Mouse (Mus musculus): Measurements from ENCODE around the gene Pwwp2b. TPM values are rescaled to one million over a fixed set of nuclear protein-coding genes. Genes with fewer than 3 reads are reported as not detected.

Gene Pwwp2b
- 10.5 and 11.1 TPM in 2 replicates for polyA plus RNA-seq (2016; fragmentation: Nextera tagmentation; extraction: Ambion mirVana)

GRCm38 (mm10) chr7:139247881-139248614 is at the start of gene Pwwp2b:
Gene Pwwp2b, plus strand, starts transcription at chr7:139248482.
- Histone ChIP-seq H3K4me1 (peaks cover 84% of the 10 kb centered on the region), H3K36me3 (no peaks in the 10 kb centered on the region), H3K27me3 (ENCODE audit: insufficient read depth, poor library complexity, severe bottlenecking) (no peaks in the 10 kb centered on the region), H3K27ac (peak within 1 kb of the TSS; percentile 98), H3K9me3 (no peaks in the 10 kb centered on the region), H3K4me3 (peak within 1 kb of the TSS; percentile 83)
- under 1% methylated on average over 71 of the region's 72 CpGs for WGBS
- peak; percentile 85 for DNase-seq (ENCODE audit: low spot score)

GRCm38 (mm10) chr7:139200108-139200507 is 48.2 kb upstream of the Pwwp2b start:
- Histone ChIP-seq H3K27me3 (ENCODE audit: insufficient read depth, poor library complexity, severe bottlenecking) (peaks cover 8% of the 10 kb centered on the region; the same call in 1 of the 2 replicates), H3K36me3 (no peaks in the 10 kb centered on the region), H3K9me3 (no peaks in the 10 kb centered on the region), H3K4me1 (no peaks in the 10 kb centered on the region), H3K27ac (no peak overlapping the region), H3K4me3 (no peak overlapping the region)
- WGBS: 30% methylated on average over 7 of the region's 7 CpGs
- DNase-seq (ENCODE audit: low spot score): peak; percentile 80

- H3K36me3 ChIP-seq: no peaks in the 10 kb centered on the region
- no peak overlapping the region for H3K27ac ChIP-seq
- H3K27me3 ChIP-seq (ENCODE audit: insufficient read depth, poor library complexity, severe bottlenecking): peaks cover 8% of the 10 kb centered on the region; the same call in 1 of the 2 replicates
- H3K4me3 ChIP-seq: no peak overlapping the region
- 58% methylated on average over 6 of the region's 6 CpGs for WGBS
- H3K4me1 ChIP-seq: no peaks in the 10 kb centered on the region
- H3K9me3 ChIP-seq: no peaks in the 10 kb centered on the region
- DNase-seq (ENCODE audit: low spot score): peak; percentile 55
Measured at GRCm38 (mm10) chr7:139201209-139201608, 47.1 kb upstream of the Pwwp2b start.

- Histone ChIP-seq H3K36me3 (no peaks in the 10 kb centered on the region), H3K27me3 (ENCODE audit: insufficient read depth, poor library complexity, severe bottlenecking) (peaks cover 4% of the 10 kb centered on the region; the same call in 1 of the 2 replicates), H3K9me3 (no peaks in the 10 kb centered on the region), H3K27ac (no peak overlapping the region), H3K4me1 (peaks cover 12% of the 10 kb centered on the region), H3K4me3 (no peak overlapping the region)
- DNase-seq (ENCODE audit: low spot score): peak; percentile 83
- 25% methylated on average over 7 of the region's 7 CpGs for WGBS
Measured at GRCm38 (mm10) chr7:139208023-139208772, 40.1 kb upstream of the Pwwp2b start.

GRCm38 (mm10) chr7:139208773-139209095 is 39.5 kb upstream of the Pwwp2b start:
- Histone ChIP-seq H3K36me3 (no peaks in the 10 kb centered on the region), H3K4me1 (peaks cover 16% of the 10 kb centered on the region), H3K27me3 (ENCODE audit: insufficient read depth, poor library complexity, severe bottlenecking) (peaks cover 4% of the 10 kb centered on the region; the same call in 1 of the 2 replicates), H3K27ac (no peak overlapping the region), H3K4me3 (no peak overlapping the region), H3K9me3 (no peaks in the 10 kb centered on the region)
- peak; percentile 58 for DNase-seq (ENCODE audit: low spot score)
- 82% methylated on average over 4 of the region's 4 CpGs for WGBS

GRCm38 (mm10) chr7:139211761-139212160 is 36.5 kb upstream of the Pwwp2b start:
- H3K9me3 ChIP-seq: no peaks in the 10 kb centered on the region
- no peak overlapping the region for H3K4me3 ChIP-seq
- peak; percentile 43 for DNase-seq (ENCODE audit: low spot score)
- 81% methylated on average over 6 of the region's 6 CpGs for WGBS
- H3K4me1 ChIP-seq: peaks cover 21% of the 10 kb centered on the region
- no peaks in the 10 kb centered on the region for H3K36me3 ChIP-seq
- H3K27me3 ChIP-seq (ENCODE audit: insufficient read depth, poor library complexity, severe bottlenecking): peaks cover 4% of the 10 kb centered on the region; the same call in 1 of the 2 replicates
- H3K27ac ChIP-seq: no peak overlapping the region

GRCm38 (mm10) chr7:139212754-139213745 is 35.2 kb upstream of the Pwwp2b start, which contains the start of the genes Lrrc27 and Stk32c:
Gene Lrrc27, plus strand, starts transcription at chr7:139212988.
Gene Stk32c, minus strand, starts transcription at chr7:139213307.
- peak within 1 kb of the TSS; percentile 70 for H3K4me3 ChIP-seq
- H3K9me3 ChIP-seq: no peaks in the 10 kb centered on the region
- 3% methylated on average over 53 of the region's 53 CpGs for WGBS
- H3K27me3 ChIP-seq (ENCODE audit: insufficient read depth, poor library complexity, severe bottlenecking): no peaks in the 10 kb centered on the region
- peak within 1 kb of the TSS; percentile 97 for H3K27ac ChIP-seq
- peak; percentile 100 for DNase-seq (ENCODE audit: low spot score)
- H3K36me3 ChIP-seq: no peaks in the 10 kb centered on the region
- H3K4me1 ChIP-seq: peaks cover 22% of the 10 kb centered on the region

GRCm38 (mm10) chr7:139213751-139214150 is 34.5 kb upstream of the Pwwp2b start:
- 63% methylated on average over 3 of the region's 3 CpGs for WGBS

GRCm38 (mm10) chr7:139214160-139214559 is 34.1 kb upstream of the Pwwp2b start:
- no peaks in the 10 kb centered on the region for H3K36me3 ChIP-seq
- H3K4me1 ChIP-seq: peaks cover 25% of the 10 kb centered on the region
- no peak overlapping the region for H3K27ac ChIP-seq
- WGBS: 73% methylated on average over 3 of the region's 3 CpGs
- H3K4me3 ChIP-seq: no peak overlapping the region
- H3K27me3 ChIP-seq (ENCODE audit: insufficient read depth, poor library complexity, severe bottlenecking): no peaks in the 10 kb centered on the region
- no peaks in the 10 kb centered on the region for H3K9me3 ChIP-seq
- DNase-seq (ENCODE audit: low spot score): peak; percentile 53

More at GRCm38 (mm10) chr7:139213751-139214150, 34.5 kb upstream of the Pwwp2b start:
- H3K27me3 ChIP-seq (ENCODE audit: insufficient read depth, poor library complexity, severe bottlenecking): no peaks in the 10 kb centered on the region
- no peak for DNase-seq (ENCODE audit: low spot score)
- peak overlapping the region; percentile 97 for H3K27ac ChIP-seq
- no peaks in the 10 kb centered on the region for H3K36me3 ChIP-seq
- peak overlapping the region; percentile 70 for H3K4me3 ChIP-seq
- H3K4me1 ChIP-seq: peaks cover 20% of the 10 kb centered on the region
- no peaks in the 10 kb centered on the region for H3K9me3 ChIP-seq

- Histone ChIP-seq H3K9me3 (no peaks in the 10 kb centered on the region), H3K27ac (no peak overlapping the region), H3K4me3 (no peak overlapping the region), H3K27me3 (ENCODE audit: insufficient read depth, poor library complexity, severe bottlenecking) (no peaks in the 10 kb centered on the region), H3K4me1 (peaks cover 29% of the 10 kb centered on the region), H3K36me3 (no peaks in the 10 kb centered on the region)
- 81% methylated on average over 14 of the region's 14 CpGs for WGBS
- peak; percentile 57 for DNase-seq (ENCODE audit: low spot score)
Measured at GRCm38 (mm10) chr7:139214596-139215340, 33.5 kb upstream of the Pwwp2b start.

- Histone ChIP-seq H3K27ac (0 out of 2 replicates have a peak overlapping the region, but pooled peaks have one; percentile 22), H3K27me3 (ENCODE audit: insufficient read depth, poor library complexity, severe bottlenecking) (no peaks in the 10 kb centered on the region), H3K4me3 (no peak overlapping the region), H3K4me1 (peaks cover 32% of the 10 kb centered on the region), H3K36me3 (no peaks in the 10 kb centered on the region), H3K9me3 (no peaks in the 10 kb centered on the region)
- WGBS: 65% methylated on average over 1 of the region's 1 CpGs
- peak; percentile 53 for DNase-seq (ENCODE audit: low spot score)
Measured at GRCm38 (mm10) chr7:139215516-139215915, 32.8 kb upstream of the Pwwp2b start.

All from heart, embryonic 10.5 days (tissue).